Mouse (Mus musculus): ENCODE data around the gene Rtn2.

The Rtn2 gene

DNA sequence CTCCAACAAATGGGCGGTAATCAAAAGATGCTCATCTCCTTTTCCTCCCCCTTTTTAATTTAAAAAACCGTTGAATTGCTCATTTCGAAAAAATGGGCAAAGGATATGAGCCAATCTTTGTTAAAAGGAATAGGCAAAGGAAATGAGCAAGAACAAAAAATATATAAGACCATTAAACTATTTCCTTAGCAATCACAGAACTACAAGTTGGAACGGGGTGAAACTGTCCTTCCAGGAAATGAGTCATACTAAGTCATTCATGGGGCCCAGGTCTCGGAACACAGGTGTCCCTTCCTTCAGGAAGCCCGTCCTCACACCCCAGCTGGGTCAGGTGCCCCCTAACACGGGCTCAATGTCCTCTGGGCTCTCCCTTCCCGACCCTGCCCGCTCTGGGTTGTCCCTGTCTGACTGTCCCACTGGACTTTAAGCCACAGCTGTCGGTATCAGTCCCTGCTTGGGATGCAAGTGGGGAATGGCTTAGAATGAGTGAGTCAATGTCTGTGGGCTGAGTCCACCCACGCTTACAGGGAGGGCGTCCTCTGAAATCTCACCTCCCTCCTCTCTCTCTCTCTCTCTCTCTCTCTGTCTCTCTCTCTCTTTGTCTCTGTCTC lies 61.9 kb downstream of the Rtn2 start, which contains the start of gene Ercc1:
Gene Ercc1 (plus strand): TSS at position 542 of the 611 bp plus-strand sequence.
- DNase-seq (ENCODE audit: extremely low spot score) = no peak

DNA sequence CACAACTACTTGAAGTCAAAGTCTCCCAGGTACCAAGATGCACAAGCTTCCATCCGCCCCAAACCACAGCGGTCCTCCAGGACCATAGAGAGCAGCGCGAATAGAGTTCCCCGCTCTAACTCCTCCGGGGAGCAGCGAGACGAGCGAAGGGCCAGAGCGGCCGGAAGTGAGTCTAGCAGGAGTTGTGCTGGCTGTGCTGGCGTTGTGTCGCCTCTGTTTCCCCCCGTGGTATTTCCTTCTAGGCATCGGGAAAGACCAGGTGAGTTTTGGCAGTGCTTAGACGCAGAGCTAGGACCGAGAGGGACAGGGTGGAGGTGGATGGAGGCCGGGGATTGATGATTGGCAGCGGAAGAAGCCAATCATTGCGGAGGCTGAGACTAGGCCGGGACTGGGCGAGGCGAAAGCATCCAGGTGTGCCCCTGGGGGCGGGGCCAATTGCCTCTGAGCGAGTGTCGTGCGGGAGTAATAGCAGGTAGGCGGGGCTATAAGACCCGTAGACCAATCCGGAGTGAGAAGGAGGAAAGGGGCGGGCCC lies 62.6 kb downstream of the Rtn2 start:
- DNase-seq (ENCODE audit: extremely low spot score) = peak; percentile 98

Data from embryo, embryonic 9.5 days (tissue).